Mouse (Mus musculus): ENCODE data around the gene Pamr1. TPM values are rescaled to one million over a fixed set of nuclear protein-coding genes. Genes with fewer than 3 reads are reported as not detected.

Gene Pamr1
- total RNA-seq, 2 experiments from 2014 or later: 1.5 to 3.8 TPM

GRCm38 (mm10) chr2:102595395-102596130, 45.8 kb downstream of the Pamr1 start:
- DNase-seq (ENCODE audit: low spot score in 2 of 2): no peak

- no peak for DNase-seq (ENCODE audit: low spot score in 2 of 2)
Measured at GRCm38 (mm10) chr2:102598911-102599721, 49.3 kb downstream of the Pamr1 start.

- DNase-seq (ENCODE audit: low spot score in 2 of 2): no peak
Measured at GRCm38 (mm10) chr2:102600516-102600915, 50.7 kb downstream of the Pamr1 start.

DNA sequence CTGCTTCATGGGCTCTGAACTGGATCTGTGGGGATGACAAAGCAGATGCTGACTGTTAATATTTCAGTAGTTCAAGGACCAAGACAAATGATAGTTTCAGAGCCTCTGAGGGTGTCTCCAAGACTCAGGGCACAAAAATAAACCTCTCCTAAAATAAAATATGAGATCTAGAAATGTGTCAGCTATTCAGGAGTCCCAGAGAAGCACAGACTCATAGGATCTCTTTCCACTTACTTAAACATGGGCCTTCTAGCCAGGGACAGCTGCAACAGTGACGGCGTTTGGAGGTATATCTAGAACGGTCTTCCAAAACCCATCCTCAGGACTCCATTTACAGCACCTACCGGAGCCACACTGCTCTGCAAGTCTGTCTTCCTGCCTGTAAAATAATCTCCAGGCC, 60.7 kb downstream of the Pamr1 start:
- DNase-seq (ENCODE audit: low spot score in 2 of 2): no peak

GRCm38 (mm10) chr2:102616637-102617036, 66.8 kb downstream of the Pamr1 start:
- no peak for DNase-seq (ENCODE audit: low spot score in 2 of 2)

GRCm38 (mm10) chr2:102620744-102621429, 71.1 kb downstream of the Pamr1 start:
- DNase-seq (ENCODE audit: low spot score in 2 of 2): no peak

GRCm38 (mm10) chr2:102622176-102622575, 72.4 kb downstream of the Pamr1 start:
- DNase-seq (ENCODE audit: low spot score in 2 of 2): no peak

GRCm38 (mm10) chr2:102622943-102623342, 73.1 kb downstream of the Pamr1 start:
- DNase-seq (ENCODE audit: low spot score in 2 of 2): no peak

DNA sequence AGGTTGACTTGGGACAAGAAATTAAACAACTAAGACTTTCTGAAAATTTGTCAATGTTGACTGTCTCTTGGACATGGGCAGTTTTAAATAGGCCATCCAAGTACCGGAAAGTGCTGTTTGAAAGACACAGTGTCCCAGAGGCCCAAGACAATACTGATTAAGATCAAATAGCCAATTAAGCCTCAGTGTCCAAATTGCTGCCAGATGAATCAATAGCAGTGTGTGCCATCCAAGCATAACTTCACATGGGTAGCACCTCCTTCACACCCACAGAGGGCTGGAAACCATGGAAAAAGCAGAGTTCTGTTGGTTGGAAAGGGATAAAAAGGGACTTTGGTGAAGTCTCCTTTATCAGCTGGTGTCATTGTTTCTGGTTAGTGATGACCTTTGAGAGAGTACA, 74.7 kb downstream of the Pamr1 start:
- no peak for DNase-seq (ENCODE audit: low spot score in 2 of 2)

GRCm38 (mm10) chr2:102632361-102632760, 82.5 kb downstream of the Pamr1 start:
- no peak for DNase-seq (ENCODE audit: low spot score in 2 of 2)

- DNase-seq (ENCODE audit: low spot score in 2 of 2): no peak
Measured at GRCm38 (mm10) chr2:102634010-102634409, 84.2 kb downstream of the Pamr1 start.

DNA sequence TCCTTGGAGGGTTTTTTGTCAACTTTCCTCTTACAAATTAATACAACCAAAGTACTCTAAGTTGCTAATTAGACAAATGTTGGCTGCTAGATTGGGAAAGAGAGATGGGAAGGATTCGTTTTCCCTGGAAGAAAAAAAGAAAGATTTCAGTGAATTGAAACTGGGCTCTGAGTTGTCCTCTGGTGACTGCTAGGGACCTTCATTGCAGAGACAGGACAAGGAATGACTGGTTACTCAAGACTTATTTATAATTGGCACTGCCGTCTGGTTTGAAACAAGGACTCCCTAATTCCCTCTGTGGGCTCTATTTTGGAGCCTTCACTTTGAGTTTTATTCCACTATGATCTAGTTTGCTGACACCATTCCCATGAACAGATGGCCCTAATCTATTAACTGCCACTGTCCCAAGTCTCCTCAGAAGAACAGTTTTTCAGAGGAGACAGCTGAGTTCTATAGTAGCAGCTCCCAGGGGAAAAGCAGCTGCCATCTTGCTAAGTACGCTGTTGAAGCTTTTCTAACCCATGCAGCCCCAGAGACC, 85.8 kb downstream of the Pamr1 start:
- DNase-seq (ENCODE audit: low spot score in 2 of 2): no peak

DNA sequence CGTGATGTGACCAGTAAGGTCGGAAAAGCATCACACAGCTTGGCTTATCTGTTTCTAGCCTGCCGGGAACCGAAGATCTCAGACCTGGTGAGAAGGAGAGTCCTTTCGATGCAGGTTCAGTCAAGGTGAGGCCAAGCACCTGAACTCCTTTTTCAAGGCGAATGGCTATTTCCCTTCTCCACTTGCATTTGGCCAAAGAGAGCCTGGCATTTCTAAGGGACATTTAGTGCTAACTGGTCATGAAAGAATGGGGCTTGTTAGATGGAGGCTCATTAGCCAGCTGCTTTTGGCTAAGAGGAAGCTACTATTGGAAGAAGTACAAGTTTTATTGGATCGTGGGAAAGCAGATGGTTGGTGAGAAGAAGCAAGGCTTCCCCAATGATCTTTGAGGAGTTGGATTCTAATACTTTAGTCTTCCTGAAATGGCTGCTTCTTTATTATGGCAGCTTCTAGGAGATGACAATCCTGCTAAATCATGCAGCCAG, 86.3 kb downstream of the Pamr1 start:
- no peak for DNase-seq (ENCODE audit: low spot score in 2 of 2)

DNA sequence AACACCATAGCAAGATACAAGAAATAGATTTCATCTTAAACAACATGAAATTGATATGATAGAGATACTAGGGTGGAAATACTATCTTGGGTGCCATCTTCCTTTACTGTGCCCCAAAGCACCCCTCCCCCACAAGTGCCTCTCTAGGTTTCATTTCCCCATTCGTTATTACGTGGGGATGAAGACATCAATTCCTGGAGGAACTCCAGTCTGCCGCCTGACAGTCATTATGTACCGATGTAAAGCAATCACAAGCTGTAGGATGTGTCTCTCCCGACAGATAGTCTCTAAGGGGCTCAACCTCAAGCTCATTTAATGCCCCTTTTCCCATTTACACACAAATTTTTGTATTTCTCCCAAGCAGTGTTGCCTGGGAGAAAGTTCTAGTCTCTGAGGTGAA, 88.3 kb downstream of the Pamr1 start:
- no peak for DNase-seq (ENCODE audit: low spot score in 2 of 2)

- DNase-seq (ENCODE audit: low spot score in 2 of 2): no peak
Measured at GRCm38 (mm10) chr2:102638690-102639089, 88.9 kb downstream of the Pamr1 start.

DNA sequence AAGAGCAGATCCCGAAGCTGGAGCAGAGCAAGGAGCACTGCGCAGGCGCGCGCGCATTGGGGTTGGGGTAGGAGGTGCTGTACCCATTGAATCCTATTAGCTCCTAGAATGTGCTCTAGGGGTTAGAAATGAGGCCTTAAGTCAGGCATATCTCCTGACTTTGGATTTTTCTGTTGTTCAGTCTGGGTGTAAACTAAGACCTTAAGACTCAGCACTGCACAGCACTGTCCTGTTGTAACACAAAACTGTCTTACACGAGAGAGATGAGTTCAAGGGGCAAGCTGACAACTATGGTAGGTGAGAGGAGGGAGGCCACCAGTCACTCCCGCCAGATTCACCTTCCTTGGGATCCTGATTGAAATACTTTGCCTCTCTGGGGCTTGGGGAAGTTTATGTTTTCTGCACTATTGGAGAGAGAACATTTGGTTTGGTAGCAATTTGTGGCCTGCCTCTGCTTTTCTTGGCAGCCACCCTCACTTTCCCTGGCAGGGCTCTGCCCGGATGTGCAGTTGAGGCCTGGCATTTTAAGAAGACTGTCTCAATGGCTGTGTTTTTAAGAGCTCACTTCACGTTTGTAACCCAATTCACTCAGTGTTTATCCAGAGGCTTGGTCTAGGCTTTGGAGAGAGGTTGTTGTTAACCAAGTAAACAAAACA, 99.2 kb downstream of the Pamr1 start:
- no peak for DNase-seq (ENCODE audit: low spot score in 2 of 2)

GRCm38 (mm10) chr2:102650322-102650721, 100.5 kb downstream of the Pamr1 start:
- no peak for DNase-seq (ENCODE audit: low spot score in 2 of 2)

DNA sequence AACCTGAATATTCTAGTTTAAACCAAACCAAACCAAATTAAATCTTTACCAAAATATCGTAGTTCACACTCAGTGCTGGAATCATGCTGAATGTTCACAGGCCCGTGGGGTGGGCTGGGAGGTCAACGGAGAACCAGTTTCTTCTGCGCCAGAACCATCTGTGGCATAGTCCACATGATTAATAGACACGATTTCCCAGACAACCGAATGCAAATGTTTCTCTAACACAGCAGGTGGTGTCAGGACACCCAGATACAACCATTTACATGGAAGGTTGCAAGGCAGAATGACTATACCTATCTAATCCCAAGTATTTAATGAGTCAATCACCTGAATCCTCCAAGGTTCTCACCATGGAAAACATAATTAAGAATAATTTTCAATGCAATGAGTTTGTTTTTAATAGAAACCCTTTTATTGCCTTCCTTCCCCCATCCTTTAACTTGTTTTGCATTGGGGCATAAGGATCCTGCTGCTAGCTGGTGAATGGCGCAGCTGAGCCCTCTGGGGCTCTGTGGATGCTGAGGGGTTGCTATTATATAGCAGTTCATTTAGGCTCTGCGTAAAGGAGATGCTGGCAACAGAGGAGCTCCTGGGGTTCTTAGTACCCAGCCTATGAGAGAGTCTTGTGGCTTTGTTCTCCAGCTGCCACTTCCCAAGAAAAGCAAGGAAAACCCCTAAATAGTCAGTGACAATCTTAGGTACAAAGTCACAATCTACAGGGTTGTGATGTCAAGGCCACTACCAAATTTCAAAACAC, 106.3 kb downstream of the Pamr1 start:
- DNase-seq (ENCODE audit: low spot score in 2 of 2): no peak

- no peak for DNase-seq (ENCODE audit: low spot score in 2 of 2)
Measured at GRCm38 (mm10) chr2:102657726-102658125, 107.9 kb downstream of the Pamr1 start.

GRCm38 (mm10) chr2:102658163-102658660, 108.4 kb downstream of the Pamr1 start, which contains the start of gene Slc1a2:
Gene Slc1a2, plus strand, starts transcription at chr2:102658659.
- no peak for DNase-seq (ENCODE audit: low spot score in 2 of 2)
